Mouse (Mus musculus): ENCODE results near the gene Chd8.

DNA sequence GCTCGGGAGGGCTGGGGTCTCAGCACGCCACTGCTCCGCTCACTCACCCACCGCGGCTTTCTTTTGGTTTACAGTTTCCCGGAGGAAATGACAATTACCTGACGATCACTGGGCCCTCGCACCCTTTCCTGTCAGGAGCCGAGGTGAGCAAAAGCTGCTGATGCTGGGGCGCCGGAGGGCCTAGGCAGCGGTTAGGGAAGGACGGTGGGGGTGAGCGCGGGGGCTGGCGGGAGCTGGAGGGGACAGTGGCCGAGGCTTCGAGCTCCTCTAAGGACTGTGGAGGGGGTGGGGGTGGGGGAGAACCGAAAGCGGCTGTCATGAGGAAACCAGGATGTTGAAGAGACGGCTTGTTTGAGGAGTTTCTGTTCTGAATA is 22.2 kb upstream of the Chd8 start:
- no peak for TF ChIP-seq CTCF (IDR thresholded peaks at IDR 0.05; ENCODE audit: extremely low read depth, insufficient read depth, low read length)
- no peak for TF ChIP-seq POLR2A (IDR thresholded peaks at IDR 0.05; ENCODE audit: extremely low read depth, insufficient read depth, low read length)

All from cortical plate, adult 2 months (tissue).